Mouse (Mus musculus) heart, adult 2 months (tissue): Measurements from ENCODE around the gene Ktn1.

Source experiments
- CTCF ChIP-seq: fragments of 200-600 bp; IDR thresholded peaks from 2 replicates; pipeline ENCODE4 v1.8.1; 2022; ENCODE audit warnings: antibody characterized with exemption, mild to moderate bottlenecking, moderate library complexity
- EP300 ChIP-seq: fragments of 200-500 bp; IDR thresholded peaks from 2 replicates; pipeline ENCODE4 v1.6.1; 2011; ENCODE audit warnings: low read depth, low read length, control low read depth; ENCODE audit not compliant: insufficient read depth
- POLR2A ChIP-seq: fragments of 200-500 bp; IDR thresholded peaks from 2 replicates; pipeline ENCODE4 v1.6.1; 2011; ENCODE audit warnings: mild to moderate bottlenecking, low read depth, low read length, control low read depth; ENCODE audit not compliant: insufficient read depth

DNA sequence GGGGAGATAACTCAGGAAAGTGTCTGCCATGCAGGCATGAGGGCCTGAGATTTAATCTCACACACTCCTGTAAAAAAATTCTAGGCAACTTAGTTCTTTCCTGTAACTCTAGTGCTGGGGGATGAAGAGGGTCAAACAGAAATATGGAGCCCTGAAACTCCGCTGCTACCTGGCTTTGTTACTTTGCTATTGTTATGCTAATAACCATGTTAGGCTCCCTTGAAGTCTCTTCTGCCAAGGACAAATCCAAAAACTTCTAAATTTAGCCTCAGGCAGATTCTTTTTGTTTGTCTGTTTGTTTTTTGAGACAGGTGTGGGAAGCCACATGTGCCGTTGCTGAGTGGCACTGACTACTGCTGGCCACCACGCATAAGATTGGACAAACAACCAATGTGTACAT, 100.5 kb downstream of the Ktn1 start:
- TF ChIP-seq POLR2A (no peak), EP300 (no peak), CTCF (no peak)
